Mouse (Mus musculus) cortical plate, adult 2 months (tissue): Measurements from ENCODE around the gene Cpz.

Source experiments
- CTCF ChIP-seq: fragments of 200-500 bp; IDR thresholded peaks from 2 replicates; pipeline ENCODE4 v1.5.1; 2011; ENCODE audit warnings: mild to moderate bottlenecking, control low read depth, low read length; ENCODE audit not compliant: insufficient read depth; ENCODE audit errors: extremely low read depth
- POLR2A ChIP-seq: fragments of 200-500 bp; IDR thresholded peaks from 2 replicates; pipeline ENCODE4 v1.6.1; 2011; ENCODE audit warnings: mild to moderate bottlenecking, low read length, control low read depth; ENCODE audit not compliant: insufficient read depth; ENCODE audit errors: extremely low read depth

- TF ChIP-seq CTCF (no peak), POLR2A (no peak)
These were observed 33.9 kb upstream of the Cpz start for GRCm38 (mm10) chr5:35559447-35559846.
